Mouse (Mus musculus) hindbrain, embryonic 10.5 days (tissue): ENCODE measurements at regions not wholly inside any gene's neighbourhood (a gene's known extent, or its start where the extent isn't known, plus 50 kb on each side); places are given as distances from the start of the nearest gene placed in this dataset.
A peak's percentile ranks its signal among the peaks of the same experiment; 100 is the strongest.

ENCODE experiments used
- DNase-seq: peaks from one replicate; pipeline ENCODE4 v3.0.0-alpha.2; 2017; ENCODE audit warnings: low spot score
- H3K27ac ChIP-seq: fragments of 300-500 bp; sonication (generic); 2 replicates; pipeline ENCODE4 v1.5.1; 2016; ENCODE audit warnings: mild to moderate bottlenecking, moderate library complexity
- H3K27me3 ChIP-seq: fragments of 300-500 bp; sonication (generic); 2 replicates; pipeline ENCODE4 v1.6.1; 2016; ENCODE audit warnings: mild to moderate bottlenecking; ENCODE audit not compliant: poor library complexity, insufficient read depth, severe bottlenecking
- H3K36me3 ChIP-seq: fragments of 300-500 bp; sonication (generic); 2 replicates; pipeline ENCODE4 v1.6.1; 2016; ENCODE audit warnings: mild to moderate bottlenecking, moderate library complexity
- H3K4me1 ChIP-seq: fragments of 300-500 bp; sonication (generic); replicated peaks from 2 replicates; pipeline ENCODE4 v1.6.1; 2016; ENCODE audit warnings: mild to moderate bottlenecking
- H3K4me3 ChIP-seq: fragments of 300-500 bp; sonication (generic); 2 replicates; pipeline ENCODE4 v1.5.1; 2016; ENCODE audit warnings: mild to moderate bottlenecking, moderate library complexity
- H3K9me3 ChIP-seq: fragments of 300-500 bp; sonication (generic); 2 replicates; pipeline ENCODE4 v1.6.1; 2016; ENCODE audit warnings: mild to moderate bottlenecking, moderate library complexity
- WGBS: fragments of 180-500 bp; shearing (Covaris S2); methylation state at CpG from one replicate; pipeline ENCODE4 v1.1.7; 2016; 5-methylcytosine and 5-hydroxymethylcytosine counted together

- H3K27ac ChIP-seq, result no peak overlapping the region
- H3K36me3 ChIP-seq, result no peaks in the 10 kb centered on the region
- H3K9me3 ChIP-seq, result no peaks in the 10 kb centered on the region
- 86% methylated on average over 3 of the region's 3 CpGs for WGBS
- no peaks in the 10 kb centered on the region for H3K27me3 ChIP-seq
- no peak overlapping the region for H3K4me3 ChIP-seq
- no peak for DNase-seq
- H3K4me1 ChIP-seq, result no peaks in the 10 kb centered on the region
Observed at GRCm38 (mm10) chr16:9139405-9139804, 309.5 kb downstream of the 1810013L24Rik start.

DNA sequence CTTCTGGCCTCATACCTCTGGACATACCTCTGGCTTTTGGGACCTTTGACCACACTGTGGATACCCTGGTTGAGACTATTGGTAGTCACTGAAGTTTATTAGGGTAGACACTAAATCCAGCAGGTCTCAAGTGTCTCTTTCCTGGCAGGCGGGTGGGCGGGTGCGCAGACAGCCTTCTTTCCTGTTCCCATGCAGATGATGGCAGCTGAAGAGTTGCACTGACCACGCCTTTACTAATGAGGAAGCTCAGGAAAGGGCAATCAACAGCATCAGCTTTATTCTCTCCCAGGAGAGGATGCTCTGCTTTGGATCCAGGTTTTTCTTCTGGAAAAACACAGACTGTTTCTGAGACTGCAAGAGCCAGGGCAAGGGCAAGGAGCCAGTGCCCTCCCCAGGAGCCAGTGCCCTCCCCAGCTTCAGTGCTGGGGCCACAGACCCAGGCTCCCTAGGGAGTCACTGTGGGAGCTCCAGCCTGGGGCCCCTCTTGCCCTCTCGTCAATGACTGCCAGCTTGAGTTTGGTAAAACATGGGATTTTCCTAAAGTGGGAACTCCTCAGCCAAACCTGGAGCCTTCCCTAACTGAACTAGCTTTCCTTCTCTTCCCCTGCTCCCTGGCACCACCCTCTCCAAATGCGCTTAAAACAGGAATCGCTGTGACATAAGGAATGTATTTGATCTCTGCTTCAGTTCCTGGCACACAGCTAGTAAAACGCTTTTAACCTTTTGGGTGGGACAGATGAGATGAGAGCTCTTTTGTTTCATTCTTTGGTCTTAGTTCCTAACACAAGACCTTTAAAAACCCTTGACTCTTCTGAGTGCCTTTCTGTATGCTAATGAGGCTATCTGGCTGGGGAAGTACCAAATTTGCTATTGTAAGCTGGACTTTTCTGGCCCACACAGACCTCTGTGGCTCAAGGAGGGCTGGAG, 319.6 kb downstream of the 1810013L24Rik start:
- Histone ChIP-seq H3K4me1 (peaks cover 10% of the 10 kb centered on the region), H3K36me3 (no peaks in the 10 kb centered on the region), H3K4me3 (no peak overlapping the region), H3K9me3 (no peaks in the 10 kb centered on the region), H3K27ac (peak overlapping the region; percentile 35; the same call in 1 of the 2 replicates), H3K27me3 (no peaks in the 10 kb centered on the region)
- WGBS, result 61% methylated on average over 8 of the region's 8 CpGs
- no peak for DNase-seq

GRCm38 (mm10) chr16:9151936-9152335, 322.0 kb downstream of the 1810013L24Rik start:
- no peaks in the 10 kb centered on the region for H3K27me3 ChIP-seq
- peaks cover 10% of the 10 kb centered on the region for H3K4me1 ChIP-seq
- WGBS, result 85% methylated on average over 4 of the region's 4 CpGs
- no peaks in the 10 kb centered on the region for H3K36me3 ChIP-seq
- no peaks in the 10 kb centered on the region for H3K9me3 ChIP-seq
- H3K4me3 ChIP-seq, result no peak overlapping the region
- no peak overlapping the region for H3K27ac ChIP-seq
- no peak for DNase-seq

DNA sequence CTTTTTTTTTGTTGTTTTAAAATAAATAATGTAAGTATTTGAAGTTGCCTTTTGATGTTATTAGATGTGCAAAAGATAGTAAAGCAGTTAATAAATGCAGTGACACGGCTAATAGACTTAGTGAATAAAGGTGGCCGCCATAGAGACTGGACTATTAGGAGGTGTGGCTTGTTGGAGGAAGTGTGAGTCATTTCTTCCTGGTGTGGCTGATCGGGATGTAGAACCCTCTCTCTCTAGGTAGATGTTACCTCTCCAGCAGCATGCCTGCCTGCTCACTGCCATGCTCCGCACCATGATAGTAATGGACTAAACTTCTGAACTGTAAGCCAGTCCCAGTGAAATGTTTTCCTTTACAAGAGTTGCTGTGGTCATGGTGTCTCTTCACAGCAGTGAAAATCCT, 323.6 kb downstream of the 1810013L24Rik start:
- Histone ChIP-seq H3K9me3 (no peaks in the 10 kb centered on the region), H3K27ac (no peak overlapping the region), H3K4me1 (peaks cover 10% of the 10 kb centered on the region), H3K4me3 (no peak overlapping the region), H3K27me3 (no peaks in the 10 kb centered on the region), H3K36me3 (no peaks in the 10 kb centered on the region)
- WGBS, result 96% methylated on average over 4 of the region's 4 CpGs
- no peak for DNase-seq

- Histone ChIP-seq H3K9me3 (no peaks in the 10 kb centered on the region), H3K4me3 (no peak overlapping the region), H3K36me3 (no peaks in the 10 kb centered on the region), H3K27me3 (no peaks in the 10 kb centered on the region), H3K4me1 (peaks cover 13% of the 10 kb centered on the region), H3K27ac (no peak overlapping the region)
- 55% methylated on average over 8 of the region's 8 CpGs for WGBS
- DNase-seq, result no peak
Observed at GRCm38 (mm10) chr16:9165763-9166310, 335.9 kb downstream of the 1810013L24Rik start.

DNA sequence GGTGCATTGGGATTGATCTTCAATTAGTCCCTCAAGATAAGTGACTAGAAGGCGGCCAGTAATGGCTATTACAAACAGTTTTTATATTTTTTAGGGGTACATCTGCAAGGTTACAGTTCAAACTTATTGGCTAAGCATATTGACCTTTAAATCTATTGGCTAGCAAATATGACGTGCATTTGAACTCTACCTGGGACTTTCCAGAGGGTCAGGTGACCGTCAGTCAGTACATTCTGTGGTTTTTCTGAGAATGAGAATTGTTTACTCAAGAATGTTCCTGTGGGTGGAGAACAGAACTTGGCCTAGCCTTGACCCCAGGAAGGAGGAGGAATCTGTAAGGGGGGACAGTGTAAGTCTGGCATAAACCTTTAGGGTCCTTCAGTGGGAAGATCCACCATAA, 346.5 kb downstream of the 1810013L24Rik start:
- H3K27me3 ChIP-seq, result no peaks in the 10 kb centered on the region
- 84% methylated on average over 3 of the region's 3 CpGs for WGBS
- no peaks in the 10 kb centered on the region for H3K9me3 ChIP-seq
- no peak overlapping the region for H3K27ac ChIP-seq
- no peak for DNase-seq
- H3K4me3 ChIP-seq, result no peak overlapping the region
- H3K4me1 ChIP-seq, result no peaks in the 10 kb centered on the region
- no peaks in the 10 kb centered on the region for H3K36me3 ChIP-seq

DNA sequence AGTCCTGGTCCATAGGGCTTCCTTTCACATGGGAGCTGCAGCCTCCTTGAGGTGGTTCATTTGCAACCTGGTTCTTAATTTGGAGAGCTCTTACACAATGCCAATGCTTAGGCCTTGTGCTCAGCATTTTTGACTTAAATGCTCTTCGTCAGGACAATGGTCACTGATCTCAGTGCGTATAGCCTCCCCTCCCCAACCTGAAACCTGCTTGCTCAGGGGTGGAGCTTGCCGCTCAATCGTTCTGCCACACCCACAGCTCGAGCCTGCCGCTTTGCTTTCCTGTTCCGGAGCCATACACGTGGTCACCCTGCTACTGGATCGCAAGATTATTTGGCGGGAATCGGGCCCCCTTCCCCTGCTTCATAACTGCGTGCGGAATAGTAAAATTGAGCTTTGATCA, 365.9 kb downstream of the 1810013L24Rik start:
- WGBS, result 45% methylated on average over 13 of the region's 13 CpGs
- Histone ChIP-seq H3K36me3 (no peaks in the 10 kb centered on the region), H3K27me3 (no peaks in the 10 kb centered on the region), H3K27ac (no peak overlapping the region), H3K9me3 (peaks cover 11% of the 10 kb centered on the region), H3K4me3 (no peak overlapping the region), H3K4me1 (no peaks in the 10 kb centered on the region)
- DNase-seq, result no peak

- Histone ChIP-seq H3K9me3 (no peaks in the 10 kb centered on the region), H3K4me3 (no peak overlapping the region), H3K27ac (no peak overlapping the region), H3K4me1 (no peaks in the 10 kb centered on the region), H3K36me3 (no peaks in the 10 kb centered on the region), H3K27me3 (no peaks in the 10 kb centered on the region)
- DNase-seq, result no peak
- whole genome bisulfite sequencing, result 92% methylated on average over 1 of the region's 1 CpGs
Observed at GRCm38 (mm10) chr16:9198903-9199532, 369.1 kb downstream of the 1810013L24Rik start.

GRCm38 (mm10) chr16:9208602-9209001, 378.7 kb downstream of the 1810013L24Rik start:
- WGBS, result 90% methylated on average over 4 of the region's 4 CpGs
- no peak overlapping the region for H3K27ac ChIP-seq
- no peaks in the 10 kb centered on the region for H3K27me3 ChIP-seq
- H3K36me3 ChIP-seq, result no peaks in the 10 kb centered on the region
- H3K9me3 ChIP-seq, result peaks cover 6% of the 10 kb centered on the region; the same call in 1 of the 2 replicates
- DNase-seq, result no peak
- no peak overlapping the region for H3K4me3 ChIP-seq
- no peaks in the 10 kb centered on the region for H3K4me1 ChIP-seq

DNA sequence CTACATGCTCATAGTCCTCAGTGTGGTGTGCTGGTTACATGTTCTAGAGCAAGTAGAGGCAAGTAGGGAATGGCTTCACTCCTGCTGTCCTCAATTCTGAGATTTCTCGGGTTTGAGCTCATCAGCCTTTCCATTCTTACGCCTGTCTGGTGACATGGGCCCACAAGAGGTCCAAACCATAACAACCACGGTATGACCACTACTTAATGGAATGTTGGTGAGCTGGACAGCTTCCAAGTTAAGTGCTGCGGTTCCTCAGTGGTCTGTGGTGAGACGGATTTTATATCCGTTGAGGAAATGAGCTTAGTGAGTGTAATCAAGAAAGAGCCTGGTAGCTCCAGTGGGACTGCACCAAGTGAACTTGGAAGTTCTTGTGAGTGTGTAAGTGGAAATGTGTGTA, 381.6 kb downstream of the 1810013L24Rik start:
- H3K27me3 ChIP-seq, result no peaks in the 10 kb centered on the region
- H3K4me1 ChIP-seq, result 0 out of 2 replicates have a peak, but pooled peaks cover 2% of the 10 kb centered on the region
- no peak for DNase-seq
- WGBS, result 87% methylated on average over 6 of the region's 6 CpGs
- H3K4me3 ChIP-seq, result no peak overlapping the region
- no peak overlapping the region for H3K27ac ChIP-seq
- no peaks in the 10 kb centered on the region for H3K36me3 ChIP-seq
- peaks cover 3% of the 10 kb centered on the region; the same call in 1 of the 2 replicates for H3K9me3 ChIP-seq

- no peak overlapping the region for H3K4me3 ChIP-seq
- H3K36me3 ChIP-seq, result no peaks in the 10 kb centered on the region
- H3K4me1 ChIP-seq, result peaks cover 12% of the 10 kb centered on the region
- no peaks in the 10 kb centered on the region for H3K9me3 ChIP-seq
- no peak for DNase-seq
- no peak overlapping the region for H3K27ac ChIP-seq
- H3K27me3 ChIP-seq, result no peaks in the 10 kb centered on the region
- 67% methylated on average over 1 of the region's 1 CpGs for WGBS
Observed at GRCm38 (mm10) chr16:9215131-9215530, 385.2 kb downstream of the 1810013L24Rik start.

DNA sequence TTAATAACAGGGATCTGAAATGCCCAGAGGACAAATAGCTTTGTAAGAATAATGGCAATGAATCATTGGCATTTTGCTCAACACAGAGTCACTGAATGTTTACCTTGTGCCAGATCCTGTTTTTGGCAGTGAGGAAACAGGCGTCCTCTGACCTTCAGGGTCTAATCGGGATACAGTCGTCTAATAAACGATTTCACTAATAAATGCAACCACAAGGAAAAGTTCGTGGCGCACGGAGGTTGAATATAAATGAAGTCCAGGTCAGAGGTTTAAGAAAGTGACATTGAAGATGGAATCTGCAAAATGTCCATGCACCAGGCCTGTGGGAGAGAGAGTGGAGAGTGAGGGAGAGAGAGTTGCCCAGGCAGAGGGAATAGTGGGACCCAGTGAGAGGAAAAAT, 387.5 kb downstream of the 1810013L24Rik start:
- no peak overlapping the region for H3K4me3 ChIP-seq
- H3K9me3 ChIP-seq, result no peaks in the 10 kb centered on the region
- H3K4me1 ChIP-seq, result peaks cover 12% of the 10 kb centered on the region
- DNase-seq, result no peak
- no peak overlapping the region for H3K27ac ChIP-seq
- no peaks in the 10 kb centered on the region for H3K27me3 ChIP-seq
- no peaks in the 10 kb centered on the region for H3K36me3 ChIP-seq
- WGBS, result 84% methylated on average over 7 of the region's 7 CpGs

- Histone ChIP-seq H3K4me3 (no peak overlapping the region), H3K36me3 (no peaks in the 10 kb centered on the region), H3K27ac (no peak overlapping the region), H3K27me3 (no peaks in the 10 kb centered on the region), H3K9me3 (no peaks in the 10 kb centered on the region), H3K4me1 (no peaks in the 10 kb centered on the region)
- no peak for DNase-seq
Observed at GRCm38 (mm10) chr16:9230178-9230577, 400.3 kb downstream of the 1810013L24Rik start.
